Mouse (Mus musculus) cortical plate, adult 2 months (tissue): ENCODE measurements at regions not wholly inside any gene's neighbourhood (a gene's known extent, or its start where the extent isn't known, plus 50 kb on each side); places are given as distances from the start of the nearest gene placed in this dataset.

Experiments used
- CTCF ChIP-seq: fragments of 200-500 bp; IDR thresholded peaks from 2 replicates; pipeline ENCODE4 v1.5.1; 2011; ENCODE audit warnings: mild to moderate bottlenecking, control low read depth, low read length; ENCODE audit not compliant: insufficient read depth; ENCODE audit errors: extremely low read depth
- POLR2A ChIP-seq: fragments of 200-500 bp; IDR thresholded peaks from 2 replicates; pipeline ENCODE4 v1.6.1; 2011; ENCODE audit warnings: mild to moderate bottlenecking, low read length, control low read depth; ENCODE audit not compliant: insufficient read depth; ENCODE audit errors: extremely low read depth

GRCm38 (mm10) chr13:37477749-37478548 is 132.9 kb downstream of the Ly86 start:
- no peak for TF ChIP-seq CTCF
- TF ChIP-seq POLR2A: 0 out of 2 replicates have a peak, but pooled peaks have one; percentile 38
